Mouse (Mus musculus) A20 (cell line): ENCODE measurements around the gene Papola.
"Not testable (repeated sequence)": the region's sequence is repeated elsewhere in the genome, so short reads cannot be mapped to it uniquely, and the experiment has no call there.

Experiments used
- DNase-seq: peaks from one replicate; pipeline ENCODE4 v3.0.0-alpha.2; 2011; ENCODE audit warnings: low read depth, low spot score

Papola gene

GRCm38 (mm10) chr12:105798001-105798400, 13.5 kb downstream of the Papola start:
- DNase-seq: no peak

- no peak for DNase-seq
These were observed 21.3 kb downstream of the Papola start for GRCm38 (mm10) chr12:105805790-105806189.

- no peak for DNase-seq
These were observed 21.7 kb downstream of the Papola start for GRCm38 (mm10) chr12:105806205-105806604.

- no peak for DNase-seq
These were observed 22.9 kb downstream of the Papola start for GRCm38 (mm10) chr12:105807416-105807815.

DNA sequence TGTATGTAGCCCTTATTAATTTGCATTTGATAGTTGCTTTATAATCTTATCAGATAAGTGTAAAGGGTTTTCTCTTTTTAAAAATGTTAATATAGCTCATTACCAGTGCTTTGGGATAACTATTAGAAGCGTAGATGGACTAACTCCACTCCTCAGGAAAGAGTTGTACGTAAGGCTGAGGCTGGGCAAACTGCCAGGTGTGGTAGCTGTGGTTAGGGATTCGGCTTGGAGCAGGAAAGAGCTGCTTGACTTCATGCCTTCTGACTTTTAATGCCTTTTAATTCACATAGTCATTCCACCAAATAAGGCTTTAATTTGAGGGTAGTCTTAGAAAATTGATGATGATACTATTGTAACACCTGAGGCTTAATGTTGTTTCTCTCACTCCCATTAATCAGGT, 24.5 kb downstream of the Papola start:
- no peak for DNase-seq

DNA sequence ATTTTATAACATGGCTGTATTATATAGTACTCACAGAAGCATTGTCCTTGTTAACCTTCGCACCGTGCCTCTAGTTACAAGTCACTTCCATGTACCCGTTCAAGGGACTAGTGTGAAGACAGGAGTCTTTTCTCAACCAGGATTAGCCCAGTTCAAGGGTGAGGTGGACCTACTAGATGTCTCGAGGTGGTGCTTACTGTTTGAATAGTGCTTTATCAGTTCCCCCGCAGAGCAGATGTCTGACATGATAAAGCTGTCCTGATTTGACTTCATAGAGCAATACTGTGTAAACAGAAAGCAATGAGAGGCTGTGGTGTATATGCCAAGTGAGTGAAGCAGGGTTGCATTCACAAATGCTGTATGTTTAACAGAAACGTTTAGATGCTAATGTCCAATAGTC, 26.1 kb downstream of the Papola start:
- no peak for DNase-seq

- no peak for DNase-seq
These were observed 29.5 kb downstream of the Papola start for GRCm38 (mm10) chr12:105813957-105814356.

GRCm38 (mm10) chr12:105823472-105823871, 39.0 kb downstream of the Papola start:
- DNase-seq: no peak

DNA sequence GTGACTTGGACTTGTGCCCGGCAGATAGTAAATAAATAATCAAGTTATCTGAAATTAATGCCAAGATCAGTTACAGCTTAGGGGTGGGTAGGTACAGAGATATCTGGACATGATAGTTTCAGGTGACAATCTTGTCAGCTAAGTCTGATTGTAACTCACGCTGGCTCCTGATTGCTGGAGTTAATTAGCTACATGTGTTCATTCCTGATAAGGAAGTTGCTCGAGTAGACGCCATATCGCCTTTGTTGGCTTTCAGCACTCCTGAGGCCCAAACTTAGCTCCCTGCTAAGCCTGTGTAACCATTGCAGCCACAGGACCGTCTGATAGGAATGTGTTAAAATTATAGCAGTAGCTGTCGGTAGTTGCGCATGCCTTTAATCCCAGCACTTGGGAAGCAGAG, 40.2 kb downstream of the Papola start:
- DNase-seq: no peak

GRCm38 (mm10) chr12:105825266-105825665, 40.8 kb downstream of the Papola start:
- no peak for DNase-seq

- DNase-seq: no peak
These were observed 48.0 kb downstream of the Papola start for GRCm38 (mm10) chr12:105832541-105832940.

DNA sequence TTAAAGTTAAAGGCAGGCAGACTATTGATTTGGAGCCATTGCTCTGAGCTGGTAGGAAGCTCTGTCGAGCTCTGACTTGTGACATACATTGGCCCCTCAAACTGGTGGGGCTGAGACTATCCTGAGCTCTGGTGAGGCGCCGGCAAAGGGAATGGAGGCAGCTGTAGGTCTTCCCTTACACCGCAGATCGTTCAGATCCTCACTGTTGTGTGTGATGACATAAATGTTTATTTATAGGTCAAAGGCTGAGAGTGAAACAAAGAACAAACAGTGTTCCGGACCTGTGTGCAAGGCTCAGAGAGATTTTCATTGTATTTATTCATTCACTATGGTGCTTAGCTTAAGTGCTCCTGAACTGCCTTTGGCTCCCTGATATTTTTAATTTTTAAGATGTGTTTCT, 50.4 kb downstream of the Papola start:
- DNase-seq: no peak

GRCm38 (mm10) chr12:105835571-105835970, 51.1 kb downstream of the Papola start:
- DNase-seq: no peak

DNA sequence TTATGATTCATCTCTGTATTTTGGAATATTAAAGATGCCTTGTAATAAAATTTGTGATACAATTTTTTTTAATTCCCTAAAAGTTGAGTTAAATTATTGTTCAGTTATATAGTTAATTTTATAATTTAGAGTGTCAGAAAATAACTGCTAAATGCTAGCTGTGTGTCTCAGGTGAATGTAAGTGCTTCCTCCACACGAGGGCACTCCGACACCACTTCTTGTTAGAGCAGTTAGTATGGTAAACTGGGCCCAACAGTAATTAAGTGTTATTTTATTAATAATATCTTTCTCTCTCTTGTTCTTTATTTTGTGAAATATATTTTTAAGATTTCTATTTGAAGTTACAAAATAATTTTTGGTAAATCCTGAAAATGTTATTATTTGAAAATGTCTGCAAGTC, 51.7 kb downstream of the Papola start:
- DNase-seq: peak; percentile 40

- DNase-seq: peak; percentile 37
These were observed 54.6 kb downstream of the Papola start for GRCm38 (mm10) chr12:105839096-105839495.

GRCm38 (mm10) chr12:105840545-105840944, 56.1 kb downstream of the Papola start:
- DNase-seq: not testable (repeated sequence)

DNA sequence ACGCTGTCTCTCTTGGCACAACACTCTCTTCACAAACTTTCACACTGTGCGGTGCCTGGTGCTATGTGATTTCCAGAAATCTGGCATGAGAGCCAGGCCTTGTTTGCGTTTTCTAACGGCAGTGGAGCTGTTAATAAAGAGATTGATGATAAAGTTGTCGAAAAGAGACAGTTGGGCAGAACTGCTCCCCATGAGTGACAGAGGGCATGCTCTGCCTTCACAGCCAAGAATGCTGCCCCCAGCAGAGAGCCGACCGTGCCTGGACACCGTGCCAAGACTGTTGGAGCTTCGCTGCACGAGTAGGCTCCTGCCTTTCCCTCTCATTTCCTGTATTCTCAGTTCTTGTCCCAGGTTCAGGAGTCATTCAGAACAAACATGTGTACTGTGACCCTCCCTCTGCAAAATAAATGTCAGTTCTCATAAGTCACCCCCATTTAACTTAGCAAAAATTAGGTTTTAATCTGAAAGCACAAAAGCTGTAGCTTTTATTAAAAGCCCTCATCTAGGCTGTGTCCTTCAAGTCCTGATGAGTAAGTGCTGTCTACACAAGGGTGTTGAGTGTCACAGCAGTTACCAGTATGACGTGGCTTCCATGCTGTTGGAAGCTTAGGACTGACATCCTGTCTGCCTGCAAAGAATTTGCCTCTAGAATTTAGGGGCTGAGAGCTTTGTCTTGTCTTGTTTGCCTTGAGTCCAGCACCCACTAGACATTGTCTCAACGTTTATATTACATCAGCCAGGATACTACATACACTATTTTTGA, 58.9 kb downstream of the Papola start:
- DNase-seq: no peak

- DNase-seq: no peak
These were observed 59.9 kb downstream of the Papola start for GRCm38 (mm10) chr12:105844406-105844805.

DNA sequence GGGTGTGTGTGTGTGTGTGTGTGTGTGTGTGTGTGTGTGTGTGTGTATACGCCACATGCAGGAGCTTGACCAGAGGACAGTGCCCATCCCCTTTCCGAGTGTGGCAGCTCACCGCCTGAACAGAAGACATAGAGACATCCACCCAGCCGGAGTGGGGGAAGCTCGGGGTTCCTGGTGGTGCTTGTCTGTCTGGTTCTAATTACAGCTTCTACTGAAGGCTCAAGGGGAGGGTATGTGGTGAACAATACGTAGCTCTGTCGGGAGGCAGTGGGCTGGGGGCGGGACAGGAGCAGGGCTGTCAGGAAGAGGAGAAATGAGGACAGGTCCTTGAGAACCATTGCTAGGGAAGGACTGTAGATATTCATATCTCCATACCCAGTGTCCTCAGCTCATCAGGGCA, 64.6 kb downstream of the Papola start:
- no peak for DNase-seq

DNA sequence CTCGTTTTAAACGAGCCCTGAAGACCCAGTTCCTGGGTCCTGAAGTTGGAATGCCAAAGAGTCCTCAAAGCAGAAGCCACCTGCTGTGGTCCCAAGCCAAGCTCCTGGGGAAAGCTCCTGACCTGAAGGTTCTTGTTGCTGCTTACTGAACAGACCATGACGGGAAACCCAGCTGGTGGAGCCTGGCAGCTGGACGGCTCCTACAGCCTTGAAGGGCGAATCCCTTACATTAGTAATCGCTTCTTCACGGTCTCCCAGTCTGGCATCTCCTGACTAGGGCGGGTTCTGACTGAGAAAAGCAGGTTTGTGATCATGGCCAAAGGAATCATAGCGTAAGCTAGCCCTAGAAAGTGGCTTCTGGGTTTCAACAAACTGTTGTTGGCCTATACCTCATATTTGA, 66.2 kb downstream of the Papola start:
- no peak for DNase-seq

- DNase-seq: no peak
These were observed 68.3 kb downstream of the Papola start for GRCm38 (mm10) chr12:105852798-105853197.

GRCm38 (mm10) chr12:105854639-105855038, 70.1 kb downstream of the Papola start:
- DNase-seq: peak; percentile 66

DNA sequence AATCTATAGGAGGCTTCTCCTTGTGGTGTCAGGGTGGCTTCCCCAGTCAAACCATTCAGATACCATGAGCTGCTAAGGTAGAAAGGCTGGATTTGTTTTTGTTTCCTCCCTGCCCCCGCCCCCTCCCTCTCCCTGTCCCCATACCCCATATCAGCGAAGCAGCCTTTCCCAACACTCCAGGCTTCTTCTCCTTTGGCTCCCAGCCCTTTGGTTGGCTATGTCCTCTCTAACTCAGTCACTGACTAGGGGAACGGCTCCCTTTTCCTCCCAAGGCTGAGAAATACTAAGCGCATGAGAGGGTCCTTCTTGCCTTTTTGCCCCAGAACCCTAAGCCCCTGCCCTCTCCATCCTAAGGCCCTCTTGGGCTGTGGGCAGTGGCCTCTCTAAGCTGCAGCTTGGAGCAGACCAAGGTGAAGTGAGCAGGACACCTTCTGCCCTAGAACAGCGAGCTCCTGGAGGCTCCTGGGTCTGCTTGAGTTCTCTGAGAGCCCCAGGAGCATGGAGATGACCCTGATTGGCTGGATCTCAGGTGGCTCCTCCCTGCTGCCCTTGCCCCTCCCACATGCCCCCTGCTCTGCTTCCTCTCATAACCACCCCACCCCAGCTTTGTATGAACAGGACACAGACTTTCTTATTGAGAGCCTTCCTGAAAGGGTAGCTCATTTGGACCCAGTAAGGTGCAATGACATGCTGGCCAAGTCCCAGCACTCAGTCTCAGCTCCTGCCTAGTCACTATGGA, 73.6 kb downstream of the Papola start:
- no peak for DNase-seq
